ENCODE assay signal across 7 mouse cellular contexts in genomic region chr12:24948344-24948743, GRCm38 (mm10). TPM values are rescaled to one million over a fixed set of nuclear protein-coding genes. Genes with fewer than 3 reads are reported as not detected.
DNase-seq lines count a peak whose midpoint lies in the region; ATAC-seq and TF ChIP-seq lines count a peak whose summit lies in the region.

No protein-coding gene starts in this region.

- peak; percentile 18 for DNase-seq in left cerebral cortex, adult 11 months (ENCODE audit: low spot score)
- no peak for DNase-seq in left cerebral cortex, postnatal 36 days (ENCODE audit: low spot score in 2 of 2)
- DNase-seq in Patski (ENCODE audit: low read depth, low spot score) = no peak
- peak; percentile 83 for DNase-seq in hindbrain, postnatal 0 days (ENCODE audit: low spot score)
- peak; percentile 15 for DNase-seq in thymus, postnatal 25 days

- no peak overlapping the region for H3K4me2 ChIP-seq in hindbrain, postnatal 0 days (ENCODE audit: low read depth, low read length)
- H3K4me2 ChIP-seq in liver, embryonic 12.5 days = no peak overlapping the region

- WGBS in hindbrain, postnatal 0 days = 63% methylated on average over 3 of the region's 3 CpGs
- WGBS in liver, embryonic 12.5 days (ENCODE audit: insufficient replicate concordance) = 56% methylated on average over 3 of the region's 3 CpGs

- TF ChIP-seq CTCF in Patski (IDR thresholded peaks at IDR 0.05) = peak; percentile 60
- peak; percentile 77 for TF ChIP-seq CTCF in hindbrain, postnatal 0 days (IDR thresholded peaks at IDR 0.05; ENCODE audit: low read depth)

- no peaks in the 10 kb centered on the region for H3K4me1 ChIP-seq in hindbrain, postnatal 0 days (ENCODE audit: insufficient read depth, low read length)
- H3K4me1 ChIP-seq in liver, embryonic 12.5 days = peaks cover 18% of the 10 kb centered on the region

- H3K36me3 ChIP-seq in hindbrain, postnatal 0 days (ENCODE audit: insufficient read depth, low read length) = peaks cover 10% of the 10 kb centered on the region; the same call in 1 of the 2 replicates
- peaks cover 9% of the 10 kb centered on the region; the same call in 1 of the 2 replicates for H3K36me3 ChIP-seq in liver, embryonic 12.5 days

- in situ Hi-C loops in Patski (cut with MboI; ENCODE audit: low pct_unique_long_range_greater_than_20kb) = loop anchor here (5.0 kb wide), 1 partner anchor 111 kb away; no protein-coding TSS in a partner anchor

- H3K9me3 ChIP-seq in hindbrain, postnatal 0 days (ENCODE audit: low read length) = no peaks in the 10 kb centered on the region
- H3K9me3 ChIP-seq in liver, embryonic 12.5 days (replicated peaks) = no peaks in the 10 kb centered on the region

- no peak overlapping the region for H3K27ac ChIP-seq in hindbrain, postnatal 0 days
- no peak overlapping the region for H3K27ac ChIP-seq in liver, embryonic 12.5 days

- POLR2A ChIA-PET in Patski (lab: Charles Lee) = interaction anchor here (0.7 kb wide), 1 partner anchor 231 kb away, joined by 3 read pairs; no protein-coding TSS in a partner anchor

- CTCF ChIA-PET in Patski (lab: Charles Lee) = interaction anchor here (0.7 to 4.2 kb wide), 4 partner anchors 10 to 241 kb away, joined by 3 to 26 read pairs (median 5); partner anchors contain the start of gene Rrm2

- no peak overlapping the region for H3K4me3 ChIP-seq in hindbrain, postnatal 0 days (ENCODE audit: low read length)
- no peak overlapping the region for H3K4me3 ChIP-seq in liver, embryonic 12.5 days

- no peaks in the 10 kb centered on the region for H3K27me3 ChIP-seq in Patski
- no peaks in the 10 kb centered on the region for H3K27me3 ChIP-seq in hindbrain, postnatal 0 days (ENCODE audit: insufficient read depth, low read length)
- H3K27me3 ChIP-seq in liver, embryonic 12.5 days (replicated peaks) = no peaks in the 10 kb centered on the region

- intact Hi-C loops in left cerebral cortex, postnatal 36 days (cut with DNase I) = loop anchor here (1.0 kb wide), 1 partner anchor 238 kb away; no protein-coding TSS in a partner anchor

- ATAC-seq in Patski = no peak
- ATAC-seq in common myeloid progenitor, adult 5-6 weeks (replicated peaks; ENCODE audit: low read depth, poor library complexity, severe bottlenecking) = peak; percentile 63
- ATAC-seq in hindbrain, postnatal 0 days = no peak
- 0 out of 2 replicates have a peak, but pooled peaks have one; percentile 38 for ATAC-seq in liver, embryonic 12.5 days

- no peak overlapping the region for H3K9ac ChIP-seq in hindbrain, postnatal 0 days (replicated peaks; ENCODE audit: low read length)
- no peak overlapping the region for H3K9ac ChIP-seq in liver, embryonic 12.5 days

RNA-seq across cellular contexts. Expression of gene Kidins220, which starts 26.4 kb away (rescaled TPM):
- 100 to 1,000 TPM; 269 to 333 TPM for total RNA-seq in left cerebral cortex, postnatal 36 days (2021)
- 77.1 TPM for polyA plus RNA-seq in Patski (2021)
- total RNA-seq in common myeloid progenitor, adult 5-6 weeks (2017) = 66.0 and 89.1 TPM in 2 replicates
- 199 and 230 TPM in 2 replicates for total RNA-seq in hindbrain, postnatal 0 days (2014; rRNA removed)
- polyA plus RNA-seq in hindbrain, postnatal 0 days (2015; fragmentation: Nextera tagmentation; extraction: Ambion mirVana) = 76.5 and 79.6 TPM in 2 replicates
- 12.2 and 13.6 TPM in 2 replicates for polyA plus RNA-seq in liver, embryonic 12.5 days (2016; fragmentation: Nextera tagmentation; extraction: Ambion mirVana)

Comparison
In these comparisons a context has a peak if more than half of its experiments do, and no peak if none do; other contexts are left out.
1. DNase-seq: peak in left cerebral cortex, adult 11 months (single experiment), hindbrain, postnatal 0 days (single experiment) and thymus, postnatal 25 days (single experiment); none in left cerebral cortex, postnatal 36 days (0 of 2) and Patski (single experiment).
2. ATAC-seq: peak in common myeloid progenitor, adult 5-6 weeks (single experiment) and liver, embryonic 12.5 days (single experiment); none in Patski (single experiment) and hindbrain, postnatal 0 days (single experiment).